Mouse (Mus musculus): ENCODE measurements around the gene Cenpc1. TPM values are rescaled to one million over a fixed set of nuclear protein-coding genes. Genes with fewer than 3 reads are reported as not detected.

Cenpc1 gene
- 27.0 and 39.6 TPM in 2 replicates for polyA plus RNA-seq (2014; fragmentation: Nextera tagmentation; extraction: Ambion mirVana)

DNA sequence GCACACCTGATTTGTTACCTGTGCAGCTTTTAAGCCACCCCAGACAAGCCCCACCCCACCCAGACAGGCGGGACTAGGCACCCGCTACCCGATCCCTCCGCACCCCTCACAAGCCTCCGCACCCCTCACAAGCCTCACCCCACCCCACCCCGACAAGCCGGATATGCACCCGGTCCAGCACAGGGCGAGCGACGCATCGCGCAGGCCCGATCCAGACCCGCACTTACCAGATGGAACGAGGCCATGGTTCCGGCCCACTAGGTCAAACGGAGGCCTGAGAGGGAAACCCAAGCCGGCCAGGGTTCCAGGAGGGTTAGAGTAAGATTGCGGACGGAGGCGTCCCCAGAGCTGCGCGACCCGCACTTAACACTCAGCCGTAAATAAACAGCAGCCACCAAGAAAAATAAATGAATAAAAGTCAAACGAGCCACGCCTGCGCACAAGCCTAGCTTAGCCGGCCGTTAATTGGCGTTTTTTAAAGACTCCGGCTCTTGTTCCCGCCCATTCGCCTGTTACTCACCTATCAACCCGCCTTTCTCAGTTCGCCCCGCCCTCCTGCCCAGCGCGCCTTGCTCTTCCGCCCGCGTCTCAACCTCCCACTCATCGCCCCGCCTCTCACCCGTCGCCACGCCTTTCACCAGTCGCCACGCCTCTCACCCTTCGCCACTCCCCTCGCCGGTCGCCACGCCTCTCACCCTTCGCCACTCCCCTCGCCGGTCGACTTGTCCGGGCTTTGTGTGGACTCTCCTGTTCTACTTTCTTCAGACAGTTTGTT lies at the start of gene Cenpc1:
Gene Cenpc1, minus strand, starts transcription at position 483 of the 775 bp plus-strand sequence.
- Histone ChIP-seq H3K27me3 (ENCODE audit: control insufficient read depth, insufficient read depth, low read length) (no peaks in the 10 kb centered on the region), H3K4me3 (ENCODE audit: low read length) (peak within 1 kb of the TSS; percentile 79), H3K36me3 (ENCODE audit: control insufficient read depth, insufficient read depth, low read length) (no peaks in the 10 kb centered on the region), H3K4me1 (ENCODE audit: control insufficient read depth, insufficient read depth, low read length) (no peaks in the 10 kb centered on the region), H3K9ac (ENCODE audit: low read depth, low read length) (peak within 1 kb of the TSS; percentile 68), H3K4me2 (replicated peaks; ENCODE audit: low read depth, low read length) (peak within 1 kb of the TSS; percentile 65), H3K9me3 (ENCODE audit: control insufficient read depth, low read length) (no peaks in the 10 kb centered on the region), H3K27ac (ENCODE audit: low read depth, low read length) (peak within 1 kb of the TSS; percentile 93)
- peak; percentile 95 for ATAC-seq (ENCODE audit: low FRiP score, low TSS enrichment)
- WGBS: under 1% methylated on average over 60 of the region's 60 CpGs

DNA sequence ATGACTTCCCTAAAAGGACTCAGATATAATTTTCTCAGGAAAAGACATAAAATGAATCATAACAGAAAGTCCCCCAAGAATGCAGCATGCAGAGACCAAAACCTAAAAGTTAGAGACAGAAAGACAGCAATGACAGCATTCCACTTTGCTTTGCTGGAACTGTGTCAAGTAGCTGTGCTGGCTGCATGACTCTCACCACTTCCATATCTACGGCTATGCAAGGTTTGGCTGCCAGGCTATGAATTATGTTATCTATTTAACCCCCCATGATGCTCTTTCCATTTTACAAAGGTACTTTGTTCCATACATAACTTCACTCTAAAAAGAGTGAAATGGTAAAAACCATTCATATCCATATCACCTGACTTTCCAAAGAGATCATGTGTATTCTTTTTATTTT lies 48.6 kb upstream of the Cenpc1 start:
- Histone ChIP-seq H3K36me3 (ENCODE audit: control insufficient read depth, insufficient read depth, low read length) (peaks cover 20% of the 10 kb centered on the region), H3K9ac (ENCODE audit: low read depth, low read length) (no peak overlapping the region), H3K4me2 (replicated peaks; ENCODE audit: low read depth, low read length) (no peak overlapping the region), H3K27me3 (ENCODE audit: control insufficient read depth, insufficient read depth, low read length) (no peaks in the 10 kb centered on the region), H3K4me3 (ENCODE audit: low read length) (no peak overlapping the region), H3K27ac (ENCODE audit: low read depth, low read length) (no peak overlapping the region), H3K9me3 (ENCODE audit: control insufficient read depth, low read length) (no peaks in the 10 kb centered on the region), H3K4me1 (ENCODE audit: control insufficient read depth, insufficient read depth, low read length) (no peaks in the 10 kb centered on the region)
- WGBS: 69% methylated on average over 1 of the region's 1 CpGs
- no peak for ATAC-seq (ENCODE audit: low FRiP score, low TSS enrichment)

DNA sequence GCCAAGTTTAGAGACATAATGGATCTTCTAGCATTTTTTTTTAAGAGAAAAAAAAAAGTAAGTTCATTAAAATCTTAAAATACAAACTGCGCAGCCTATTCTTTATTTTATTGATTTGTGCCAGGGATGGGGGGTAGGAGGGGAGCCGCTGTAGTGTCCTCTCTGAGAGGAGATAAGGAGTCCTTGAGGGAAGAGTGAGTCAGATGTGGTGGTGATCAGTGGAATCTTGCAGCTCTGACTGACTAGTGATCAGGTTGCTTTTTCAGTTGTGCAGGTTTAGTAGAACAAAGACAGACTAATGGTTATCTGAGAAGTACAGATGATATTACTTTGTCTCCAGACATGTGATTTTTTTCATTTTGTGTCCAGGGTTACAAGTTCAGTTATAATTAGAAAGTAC lies 47.7 kb upstream of the Cenpc1 start:
- Histone ChIP-seq H3K4me1 (ENCODE audit: control insufficient read depth, insufficient read depth, low read length) (no peaks in the 10 kb centered on the region), H3K4me2 (replicated peaks; ENCODE audit: low read depth, low read length) (no peak overlapping the region), H3K27ac (ENCODE audit: low read depth, low read length) (no peak overlapping the region), H3K4me3 (ENCODE audit: low read length) (no peak overlapping the region), H3K27me3 (ENCODE audit: control insufficient read depth, insufficient read depth, low read length) (no peaks in the 10 kb centered on the region), H3K36me3 (ENCODE audit: control insufficient read depth, insufficient read depth, low read length) (peaks cover 13% of the 10 kb centered on the region; the same call in 1 of the 2 replicates), H3K9ac (ENCODE audit: low read depth, low read length) (no peak overlapping the region), H3K9me3 (ENCODE audit: control insufficient read depth, low read length) (no peaks in the 10 kb centered on the region)
- 93% methylated on average over 2 of the region's 2 CpGs for WGBS
- no peak for ATAC-seq (ENCODE audit: low FRiP score, low TSS enrichment)

DNA sequence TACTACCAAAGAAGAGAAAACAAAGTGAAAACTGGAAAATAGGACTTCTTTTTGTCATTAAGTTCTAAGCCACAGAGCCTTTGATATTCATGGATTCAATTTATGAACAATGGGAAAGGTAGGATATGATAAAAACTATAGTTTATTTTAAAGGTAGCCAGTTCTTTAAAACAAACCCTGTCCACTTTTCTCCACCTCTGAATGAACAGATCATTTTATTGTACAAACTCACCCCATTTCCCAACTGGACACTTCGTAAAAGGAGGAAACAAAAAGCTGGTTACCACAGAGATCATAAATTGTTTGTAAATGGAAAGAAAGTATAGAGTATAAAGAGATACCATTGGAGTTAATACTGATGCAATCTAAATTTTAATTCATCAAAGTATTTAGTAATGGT lies 45.7 kb upstream of the Cenpc1 start:
- Histone ChIP-seq H3K9me3 (ENCODE audit: control insufficient read depth, low read length) (no peaks in the 10 kb centered on the region), H3K4me3 (ENCODE audit: low read length) (no peak overlapping the region), H3K27me3 (ENCODE audit: control insufficient read depth, insufficient read depth, low read length) (no peaks in the 10 kb centered on the region), H3K4me1 (ENCODE audit: control insufficient read depth, insufficient read depth, low read length) (no peaks in the 10 kb centered on the region), H3K4me2 (replicated peaks; ENCODE audit: low read depth, low read length) (no peak overlapping the region), H3K36me3 (ENCODE audit: control insufficient read depth, insufficient read depth, low read length) (peaks cover 10% of the 10 kb centered on the region; the same call in 1 of the 2 replicates), H3K9ac (ENCODE audit: low read depth, low read length) (no peak overlapping the region), H3K27ac (ENCODE audit: low read depth, low read length) (no peak overlapping the region)
- 89% methylated on average over 1 of the region's 1 CpGs for WGBS
- no peak for ATAC-seq (ENCODE audit: low FRiP score, low TSS enrichment)

DNA sequence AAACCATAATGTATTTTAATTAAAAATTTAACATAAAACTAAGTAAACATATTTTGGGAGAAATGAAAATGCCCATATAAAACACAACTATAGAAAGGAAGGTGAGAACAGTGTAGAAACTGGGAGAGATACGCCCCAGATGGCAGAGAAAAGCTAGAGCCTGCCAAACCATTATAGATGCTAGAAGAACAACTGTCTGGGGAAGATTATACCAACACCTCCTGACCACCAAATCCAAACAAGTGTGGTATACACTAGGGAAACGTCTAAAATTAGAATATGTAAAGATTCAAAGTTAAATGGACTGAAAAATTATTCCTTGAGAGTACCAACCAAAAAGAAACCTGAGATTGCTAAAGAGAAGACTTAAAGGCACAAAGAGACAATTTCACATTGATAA lies 41.2 kb upstream of the Cenpc1 start:
- H3K27ac ChIP-seq (ENCODE audit: low read depth, low read length): no peak overlapping the region
- H3K9me3 ChIP-seq (ENCODE audit: control insufficient read depth, low read length): no peaks in the 10 kb centered on the region
- no peak overlapping the region for H3K9ac ChIP-seq (ENCODE audit: low read depth, low read length)
- no peaks in the 10 kb centered on the region for H3K27me3 ChIP-seq (ENCODE audit: control insufficient read depth, insufficient read depth, low read length)
- 85% methylated on average over 2 of the region's 2 CpGs for WGBS
- no peaks in the 10 kb centered on the region; the same call in 1 of the 2 replicates for H3K36me3 ChIP-seq (ENCODE audit: control insufficient read depth, insufficient read depth, low read length)
- no peak overlapping the region for H3K4me2 ChIP-seq (replicated peaks; ENCODE audit: low read depth, low read length)
- H3K4me3 ChIP-seq (ENCODE audit: low read length): no peak overlapping the region
- ATAC-seq (ENCODE audit: low FRiP score, low TSS enrichment): no peak
- no peaks in the 10 kb centered on the region for H3K4me1 ChIP-seq (ENCODE audit: control insufficient read depth, insufficient read depth, low read length)

DNA sequence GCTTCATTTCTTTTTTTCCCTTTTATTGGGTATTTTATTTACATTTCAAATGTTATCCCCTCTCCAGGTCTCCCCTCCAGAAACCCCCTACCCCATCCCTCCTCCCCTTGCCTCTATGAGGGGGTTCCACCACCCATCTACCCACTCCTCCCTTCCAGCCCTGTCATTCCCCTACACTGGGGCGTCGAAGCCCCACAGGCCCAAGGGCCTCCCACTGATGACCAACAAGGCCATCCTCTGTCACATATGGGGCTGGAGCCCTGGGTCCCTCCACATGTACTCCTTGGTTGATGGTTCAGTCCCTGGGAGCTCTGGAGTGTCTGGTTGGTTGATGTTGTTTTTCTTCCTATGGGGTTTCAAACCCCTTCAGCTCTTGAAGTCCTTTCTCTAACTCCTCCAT lies 36.8 kb upstream of the Cenpc1 start:
- Histone ChIP-seq H3K27me3 (ENCODE audit: control insufficient read depth, insufficient read depth, low read length) (no peaks in the 10 kb centered on the region), H3K4me3 (ENCODE audit: low read length) (no peak overlapping the region), H3K36me3 (ENCODE audit: control insufficient read depth, insufficient read depth, low read length) (no peaks in the 10 kb centered on the region; the same call in 1 of the 2 replicates), H3K9ac (ENCODE audit: low read depth, low read length) (no peak overlapping the region), H3K4me2 (replicated peaks; ENCODE audit: low read depth, low read length) (no peak overlapping the region), H3K9me3 (ENCODE audit: control insufficient read depth, low read length) (no peaks in the 10 kb centered on the region), H3K27ac (ENCODE audit: low read depth, low read length) (no peak overlapping the region), H3K4me1 (ENCODE audit: control insufficient read depth, insufficient read depth, low read length) (no peaks in the 10 kb centered on the region)
- no peak for ATAC-seq (ENCODE audit: low FRiP score, low TSS enrichment)
- 97% methylated on average over 2 of the region's 2 CpGs for WGBS

DNA sequence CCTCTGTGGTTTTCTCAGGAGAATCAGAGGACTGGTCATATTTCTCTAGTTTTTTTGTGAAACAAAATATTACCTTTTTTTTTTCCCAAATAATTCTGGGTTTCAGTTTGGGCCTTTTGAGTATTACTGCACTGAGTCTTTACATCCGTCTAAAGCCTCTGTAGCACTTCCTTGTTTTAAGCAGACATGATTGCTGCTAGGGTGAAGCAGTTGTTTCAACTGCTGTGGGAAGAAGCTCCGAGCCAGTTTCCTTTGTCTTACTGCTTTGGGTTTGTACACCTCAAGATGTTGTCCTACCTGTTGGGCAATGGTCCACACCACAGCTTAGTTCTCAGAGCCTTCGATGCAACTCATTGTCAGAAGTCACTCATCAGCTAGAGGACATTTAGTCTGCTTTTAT lies 35.2 kb upstream of the Cenpc1 start:
- no peaks in the 10 kb centered on the region for H3K36me3 ChIP-seq (ENCODE audit: control insufficient read depth, insufficient read depth, low read length)
- H3K27me3 ChIP-seq (ENCODE audit: control insufficient read depth, insufficient read depth, low read length): no peaks in the 10 kb centered on the region
- no peak overlapping the region for H3K4me3 ChIP-seq (ENCODE audit: low read length)
- H3K27ac ChIP-seq (ENCODE audit: low read depth, low read length): no peak overlapping the region
- H3K9ac ChIP-seq (ENCODE audit: low read depth, low read length): no peak overlapping the region
- no peaks in the 10 kb centered on the region for H3K9me3 ChIP-seq (ENCODE audit: control insufficient read depth, low read length)
- H3K4me1 ChIP-seq (ENCODE audit: control insufficient read depth, insufficient read depth, low read length): no peaks in the 10 kb centered on the region
- no peak for ATAC-seq (ENCODE audit: low FRiP score, low TSS enrichment)
- H3K4me2 ChIP-seq (replicated peaks; ENCODE audit: low read depth, low read length): no peak overlapping the region
- 88% methylated on average over 3 of the region's 3 CpGs for WGBS

DNA sequence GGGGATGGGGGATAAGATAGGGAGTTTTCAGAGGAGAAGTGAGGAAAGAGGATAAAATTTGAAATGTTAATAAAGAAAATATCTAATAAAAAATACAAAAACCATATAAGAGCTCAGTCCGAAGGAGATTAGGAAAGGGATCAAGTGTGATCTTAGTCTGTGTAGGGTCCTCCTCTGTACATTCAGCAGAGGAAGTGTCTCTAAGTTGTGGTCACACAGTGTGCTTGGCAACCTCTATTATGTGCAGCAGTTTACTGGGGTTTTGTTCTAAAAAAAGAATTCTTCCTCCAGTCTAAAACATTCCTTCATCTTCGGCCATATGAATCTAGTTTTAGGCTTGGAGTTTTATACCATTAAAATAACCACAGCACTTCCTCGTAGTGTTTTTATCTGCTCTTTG lies 33.6 kb upstream of the Cenpc1 start:
- H3K9ac ChIP-seq (ENCODE audit: low read depth, low read length): no peak overlapping the region
- ATAC-seq (ENCODE audit: low FRiP score, low TSS enrichment): no peak
- no peaks in the 10 kb centered on the region for H3K4me1 ChIP-seq (ENCODE audit: control insufficient read depth, insufficient read depth, low read length)
- H3K27me3 ChIP-seq (ENCODE audit: control insufficient read depth, insufficient read depth, low read length): no peaks in the 10 kb centered on the region
- H3K4me2 ChIP-seq (replicated peaks; ENCODE audit: low read depth, low read length): no peak overlapping the region
- H3K36me3 ChIP-seq (ENCODE audit: control insufficient read depth, insufficient read depth, low read length): no peaks in the 10 kb centered on the region
- 93% methylated on average over 3 of the region's 3 CpGs for WGBS
- no peak overlapping the region for H3K27ac ChIP-seq (ENCODE audit: low read depth, low read length)
- no peaks in the 10 kb centered on the region for H3K9me3 ChIP-seq (ENCODE audit: control insufficient read depth, low read length)
- no peak overlapping the region for H3K4me3 ChIP-seq (ENCODE audit: low read length)

DNA sequence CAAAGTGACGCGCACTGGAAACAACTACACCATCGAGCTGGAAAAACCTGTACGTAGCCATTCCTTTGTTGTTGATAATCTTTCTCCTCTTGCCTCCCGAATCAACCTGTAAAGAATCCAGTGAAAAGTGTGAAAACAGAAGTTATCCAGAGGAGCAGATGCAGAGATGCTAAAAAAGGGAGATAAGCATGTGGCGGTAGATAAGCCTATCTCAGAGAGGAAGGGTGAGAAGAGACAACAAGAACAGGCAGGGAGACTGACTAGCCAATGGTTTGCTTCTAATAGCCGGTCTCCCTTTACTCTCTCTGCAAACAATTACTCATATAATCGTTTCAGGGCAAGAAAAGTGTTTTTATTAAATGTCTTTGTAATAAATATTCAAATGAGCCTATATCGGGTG lies 29.4 kb upstream of the Cenpc1 start:
- ATAC-seq (ENCODE audit: low FRiP score, low TSS enrichment): no peak
- Histone ChIP-seq H3K9ac (ENCODE audit: low read depth, low read length) (no peak overlapping the region), H3K9me3 (ENCODE audit: control insufficient read depth, low read length) (no peaks in the 10 kb centered on the region), H3K4me1 (ENCODE audit: control insufficient read depth, insufficient read depth, low read length) (no peaks in the 10 kb centered on the region), H3K27me3 (ENCODE audit: control insufficient read depth, insufficient read depth, low read length) (no peaks in the 10 kb centered on the region), H3K4me2 (replicated peaks; ENCODE audit: low read depth, low read length) (no peak overlapping the region), H3K27ac (ENCODE audit: low read depth, low read length) (no peak overlapping the region), H3K4me3 (ENCODE audit: low read length) (no peak overlapping the region), H3K36me3 (ENCODE audit: control insufficient read depth, insufficient read depth, low read length) (no peaks in the 10 kb centered on the region)
- 88% methylated on average over 9 of the region's 9 CpGs for WGBS
